Mouse (Mus musculus) fibroblast of lung, adult 2 months (primary cell): Measurements from ENCODE around the gene Syt12.
A peak's percentile ranks its signal among the peaks of the same experiment; 100 is the strongest.

Experiments used
- DNase-seq: peaks from one replicate; pipeline ENCODE4 v3.0.0-alpha.2; 2011; ENCODE audit warnings: low read depth

Gene Syt12

GRCm38 (mm10) chr19:4477345-4478189 lies at the start of gene Syt12:
Gene Syt12 (minus strand): TSS chr19:4477447.
- DNase-seq, result no peak

- DNase-seq, result no peak
These were observed 44.3 kb upstream of the Syt12 start for GRCm38 (mm10) chr19:4521426-4522050.

DNA sequence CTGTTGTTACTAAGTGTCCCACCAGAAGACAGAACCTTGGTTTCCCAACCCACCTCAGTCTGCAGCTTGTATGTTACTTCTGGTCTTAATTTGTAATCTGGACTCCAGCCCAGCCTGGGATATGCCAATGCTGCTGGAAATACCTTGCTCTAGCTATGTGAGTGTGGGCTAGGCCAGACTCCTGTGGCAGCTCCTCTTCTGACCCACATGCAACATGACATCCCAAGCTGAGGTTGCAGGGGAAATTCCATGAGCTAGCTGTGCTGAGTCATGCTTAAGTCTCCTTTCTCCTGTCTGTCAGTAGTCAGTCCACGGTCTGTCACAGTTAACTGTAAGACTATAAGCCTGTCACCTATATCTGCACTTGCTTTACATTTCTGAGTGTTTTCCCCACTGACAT lies 40.2 kb upstream of the Syt12 start:
- DNase-seq, result no peak

- no peak for DNase-seq
These were observed 39.0 kb upstream of the Syt12 start for GRCm38 (mm10) chr19:4516288-4516687.

DNA sequence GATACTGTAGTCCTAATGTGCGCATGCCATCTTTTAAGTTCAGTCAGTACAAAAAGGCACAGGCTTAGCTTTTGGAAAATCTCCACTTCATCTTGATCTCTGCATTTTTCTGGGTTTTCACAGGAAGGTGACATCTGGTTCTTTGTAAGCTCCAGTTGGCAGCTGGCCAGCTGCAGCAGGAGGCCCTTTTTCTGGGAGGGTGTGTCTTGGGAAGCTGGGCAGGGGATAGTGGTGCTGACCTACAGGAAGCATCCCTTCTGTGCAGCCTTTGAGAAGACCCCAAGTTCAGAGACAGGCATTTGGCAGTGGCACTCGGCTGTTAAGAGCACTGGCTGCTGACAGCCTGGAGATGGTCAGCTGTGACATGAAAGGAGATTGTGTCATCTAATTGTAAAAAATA lies 38.5 kb upstream of the Syt12 start:
- DNase-seq, result no peak

GRCm38 (mm10) chr19:4513236-4513858 lies 36.1 kb upstream of the Syt12 start:
- no peak for DNase-seq

DNA sequence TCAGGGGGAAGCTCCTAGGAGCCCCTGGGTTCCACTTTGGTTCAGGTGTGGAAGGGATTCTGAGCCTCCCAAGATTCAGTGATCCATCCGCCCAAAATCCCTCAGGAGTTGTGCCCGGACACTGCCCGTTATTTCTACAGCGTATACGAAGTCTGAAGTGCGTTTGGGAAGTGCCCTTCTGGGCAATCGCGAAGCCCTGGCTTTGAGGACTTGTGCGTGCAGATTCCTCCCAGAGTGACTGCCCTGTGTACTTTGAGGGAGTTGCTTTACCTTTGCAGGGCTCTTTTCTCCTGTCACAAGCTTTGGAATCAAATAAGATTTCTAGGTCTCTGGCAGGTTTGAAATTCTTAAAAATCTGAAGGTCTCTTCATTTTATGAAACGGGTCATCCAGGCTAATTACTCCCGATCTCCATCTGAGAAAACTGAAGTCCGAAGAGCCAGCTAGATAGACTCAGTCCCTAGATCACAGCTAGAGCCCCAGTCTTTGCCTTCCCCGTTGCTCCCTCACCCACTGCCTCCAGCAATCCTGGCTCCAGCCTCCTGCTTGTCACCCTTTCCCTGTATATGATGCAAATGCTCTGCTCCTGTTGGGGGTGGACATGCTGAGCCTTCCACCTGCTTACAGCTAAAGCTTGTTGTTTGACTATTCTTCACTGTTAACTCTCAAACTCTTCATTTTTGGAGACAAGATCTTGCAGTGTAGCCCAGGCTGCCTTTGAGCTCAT lies 34.0 kb upstream of the Syt12 start:
- DNase-seq, result no peak

DNA sequence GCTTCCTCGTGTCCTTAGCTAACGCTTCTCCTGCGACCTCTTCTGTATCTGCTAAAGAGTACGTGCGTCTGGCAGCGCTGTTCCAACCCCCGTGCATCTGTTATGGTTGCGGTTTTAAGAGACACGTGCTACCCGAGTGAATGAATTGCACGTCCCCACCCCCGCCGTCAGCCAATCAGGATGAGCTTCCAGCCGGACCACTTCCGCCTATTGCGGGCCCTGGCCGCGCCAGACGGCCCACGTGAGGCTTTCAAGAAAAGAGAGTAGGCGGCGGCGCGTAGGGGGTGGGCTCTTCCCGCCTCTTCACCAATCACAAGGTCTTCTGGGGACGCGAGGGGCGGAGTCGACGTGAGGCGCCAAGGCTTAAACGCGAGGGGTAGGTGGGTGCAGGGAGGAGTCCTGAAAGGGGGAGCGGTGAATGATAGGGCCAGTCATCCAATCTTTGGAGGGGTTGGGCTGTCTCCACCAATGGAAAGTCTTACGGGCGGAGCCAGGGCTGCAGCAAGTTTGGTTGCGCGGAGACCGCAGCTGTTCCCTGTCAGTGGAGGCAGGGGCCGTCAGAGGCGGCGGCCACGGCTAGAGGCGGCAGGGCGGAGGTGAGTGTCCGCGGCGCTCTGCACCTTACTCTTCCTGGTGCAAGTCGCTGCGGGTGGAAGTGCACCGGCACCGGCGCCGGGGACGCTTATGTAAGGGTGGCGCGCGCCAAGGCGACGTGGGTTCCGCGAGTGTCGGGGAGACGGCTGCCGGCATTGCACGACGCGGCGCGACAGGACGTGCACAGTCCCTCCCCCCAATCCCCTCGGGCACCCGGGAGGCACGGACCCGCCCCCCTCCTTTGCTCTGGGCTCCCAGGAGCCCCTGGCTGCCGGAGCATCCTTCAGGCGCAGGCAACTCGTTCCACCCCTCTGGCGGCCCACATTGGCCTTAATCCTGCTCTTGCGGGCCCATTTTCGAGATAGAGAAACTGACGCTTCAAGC lies 33.0 kb upstream of the Syt12 start, which contains the start of gene Pcx:
Gene Pcx (plus strand): TSS at position 487 of the 978 bp plus-strand sequence.
- DNase-seq, result peak; percentile 99

GRCm38 (mm10) chr19:4507746-4508145 lies 30.5 kb upstream of the Syt12 start:
- no peak for DNase-seq

DNA sequence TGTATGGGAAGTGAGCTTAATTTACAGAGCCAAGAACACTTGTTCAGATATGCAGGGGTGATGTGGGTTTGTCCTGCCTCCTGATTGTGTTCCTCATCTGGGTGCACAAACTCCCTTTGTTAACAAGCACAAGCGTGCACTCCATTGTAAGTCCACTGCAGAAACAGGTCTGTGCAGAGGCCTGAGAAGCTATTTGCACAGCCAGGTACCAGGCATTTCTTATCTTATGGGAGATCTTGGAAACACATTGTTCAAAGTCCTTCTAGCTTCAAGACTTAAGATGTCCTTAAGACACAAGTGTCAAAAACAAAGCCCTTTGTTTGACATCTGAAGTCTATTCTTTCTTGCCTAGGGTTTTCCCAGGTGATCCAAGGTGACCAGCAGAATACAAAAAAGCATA lies 27.6 kb upstream of the Syt12 start:
- no peak for DNase-seq

- no peak for DNase-seq
These were observed 25.5 kb upstream of the Syt12 start for GRCm38 (mm10) chr19:4502701-4503100.

GRCm38 (mm10) chr19:4498062-4498933 lies 21.1 kb upstream of the Syt12 start, which contains the start of gene 2010003K11Rik:
Gene 2010003K11Rik (minus strand): TSS chr19:4498583.
- no peak for DNase-seq

GRCm38 (mm10) chr19:4497263-4497973 lies 20.2 kb upstream of the Syt12 start:
- DNase-seq, result peak; percentile 90

DNA sequence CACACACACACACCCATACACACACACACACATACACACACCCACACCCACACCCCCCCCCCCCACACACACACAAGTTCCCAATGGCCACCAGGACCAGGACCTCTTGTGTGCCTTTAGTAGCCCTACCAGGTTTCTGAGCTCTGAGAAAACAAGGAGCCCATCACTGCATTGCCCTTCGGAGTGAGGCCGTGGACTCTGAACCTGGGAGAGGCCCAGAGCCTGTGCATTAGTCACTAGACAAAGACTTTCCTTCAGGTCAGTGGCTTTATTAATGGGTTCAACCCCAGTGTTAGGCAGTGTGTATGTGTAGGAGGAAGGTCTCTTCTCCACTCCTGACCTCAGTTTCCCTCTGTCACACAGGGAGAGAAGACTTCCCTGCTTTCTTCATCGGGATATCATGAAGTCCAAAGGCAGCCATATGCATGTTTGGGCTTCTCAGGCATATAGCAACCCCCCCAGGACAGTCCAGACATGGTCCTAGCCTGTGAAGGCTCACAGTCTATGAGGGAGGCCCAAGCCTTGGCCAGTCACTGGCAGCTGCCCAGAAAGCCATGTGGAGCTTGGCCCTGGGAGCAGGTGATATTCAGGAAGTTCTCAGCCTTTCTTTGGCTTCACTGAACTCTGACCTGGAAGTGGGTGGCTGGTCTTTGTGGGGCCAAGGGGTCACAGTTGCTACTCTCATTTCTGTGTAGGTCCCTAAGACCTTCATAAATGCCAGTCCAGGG lies 19.5 kb upstream of the Syt12 start:
- no peak for DNase-seq

GRCm38 (mm10) chr19:4495814-4496213 lies 18.6 kb upstream of the Syt12 start:
- no peak for DNase-seq

- DNase-seq, result no peak
These were observed 17.5 kb upstream of the Syt12 start for GRCm38 (mm10) chr19:4494707-4495106.

- DNase-seq, result peak; percentile 81
These were observed 15.5 kb upstream of the Syt12 start for GRCm38 (mm10) chr19:4492526-4493296.
